In genomic region chr5:118532659-118533058, GRCm38 (mm10) we compare ENCODE assay signal across 14 mouse cellular contexts. TPM values are rescaled to one million over a fixed set of nuclear protein-coding genes. Genes with fewer than 3 reads are reported as not detected.
DNase-seq lines count a peak whose midpoint lies in the region; ATAC-seq lines count a peak whose summit lies in the region.
"Had no signal": no experiment of that assay in that cellular context is flagged by ENCODE, and none has a peak within 500 bp of the region (broad histone marks: within the 10 kb centered on the region; RNA-seq: fewer than 3 reads in every experiment).

No protein-coding gene starts in this region.

- no peaks in the 10 kb centered on the region for H3K9me3 ChIP-seq in forebrain, embryonic 12.5 days
- H3K9me3 ChIP-seq in forebrain, embryonic 13.5 days (replicated peaks), result no peaks in the 10 kb centered on the region
- H3K9me3 ChIP-seq in embryonic facial prominence, embryonic 13.5 days, result no peaks in the 10 kb centered on the region
- no peaks in the 10 kb centered on the region for H3K9me3 ChIP-seq in neural tube, embryonic 12.5 days
- no peaks in the 10 kb centered on the region for H3K9me3 ChIP-seq in midbrain, embryonic 13.5 days
- H3K9me3 ChIP-seq: heart, embryonic 10.5 days; hindbrain, embryonic 15.5 days; megakaryocyte, embryonic 14.5 days had no signal

- peaks cover 20% of the 10 kb centered on the region for H3K4me1 ChIP-seq in forebrain, embryonic 12.5 days
- H3K4me1 ChIP-seq in forebrain, embryonic 13.5 days, result peaks cover 11% of the 10 kb centered on the region
- peaks cover 59% of the 10 kb centered on the region for H3K4me1 ChIP-seq in embryonic facial prominence, embryonic 13.5 days
- peaks cover 28% of the 10 kb centered on the region for H3K4me1 ChIP-seq in neural tube, embryonic 12.5 days
- peaks cover 18% of the 10 kb centered on the region for H3K4me1 ChIP-seq in midbrain, embryonic 13.5 days (replicated peaks)
- H3K4me1 ChIP-seq: hindbrain, embryonic 15.5 days had no signal

- no peak overlapping the region for H3K4me3 ChIP-seq in forebrain, embryonic 12.5 days (replicated peaks)
- H3K4me3 ChIP-seq in forebrain, embryonic 13.5 days, result no peak overlapping the region
- H3K4me3 ChIP-seq in embryonic facial prominence, embryonic 13.5 days, result no peak overlapping the region
- H3K4me3 ChIP-seq in neural tube, embryonic 12.5 days, result no peak overlapping the region
- H3K4me3 ChIP-seq in midbrain, embryonic 13.5 days (replicated peaks), result no peak overlapping the region
- H3K4me3 ChIP-seq: hindbrain, embryonic 15.5 days; megakaryocyte, embryonic 14.5 days had no signal

- 51% methylated on average over 15 of the region's 15 CpGs for WGBS in forebrain, embryonic 12.5 days
- 52% methylated on average over 14 of the region's 15 CpGs for WGBS in forebrain, embryonic 13.5 days
- WGBS in embryonic facial prominence, embryonic 13.5 days, result 22% methylated on average over 15 of the region's 15 CpGs
- WGBS in neural tube, embryonic 12.5 days, result 45% methylated on average over 15 of the region's 15 CpGs
- WGBS in midbrain, embryonic 13.5 days, result 52% methylated on average over 12 of the region's 15 CpGs

- peak overlapping the region; percentile 11; the same call in 1 of the 2 replicates for H3K4me2 ChIP-seq in forebrain, embryonic 12.5 days
- H3K4me2 ChIP-seq in forebrain, embryonic 13.5 days, result no peak overlapping the region
- H3K4me2 ChIP-seq in embryonic facial prominence, embryonic 13.5 days, result peak overlapping the region; percentile 37; the same call in 1 of the 2 replicates
- peak overlapping the region; percentile 33; the same call in 1 of the 2 replicates for H3K4me2 ChIP-seq in neural tube, embryonic 12.5 days (replicated peaks)
- no peak overlapping the region for H3K4me2 ChIP-seq in midbrain, embryonic 13.5 days (replicated peaks)
- H3K4me2 ChIP-seq: hindbrain, embryonic 15.5 days had no signal

- peaks cover 4% of the 10 kb centered on the region for H3K27me3 ChIP-seq in forebrain, embryonic 12.5 days
- 0 out of 2 replicates have a peak, but pooled peaks cover 4% of the 10 kb centered on the region for H3K27me3 ChIP-seq in forebrain, embryonic 13.5 days
- no peaks in the 10 kb centered on the region for H3K27me3 ChIP-seq in embryonic facial prominence, embryonic 13.5 days
- no peaks in the 10 kb centered on the region for H3K27me3 ChIP-seq in neural tube, embryonic 12.5 days (replicated peaks)
- peaks cover 23% of the 10 kb centered on the region; the same call in 1 of the 2 replicates for H3K27me3 ChIP-seq in midbrain, embryonic 13.5 days

- no peak overlapping the region for H3K27ac ChIP-seq in forebrain, embryonic 12.5 days
- no peak overlapping the region for H3K27ac ChIP-seq in forebrain, embryonic 13.5 days
- peak overlapping the region; percentile 13; the same call in 1 of the 2 replicates for H3K27ac ChIP-seq in embryonic facial prominence, embryonic 13.5 days
- H3K27ac ChIP-seq in neural tube, embryonic 12.5 days, result no peak overlapping the region
- no peak overlapping the region for H3K27ac ChIP-seq in midbrain, embryonic 13.5 days
- H3K27ac ChIP-seq: heart, embryonic 10.5 days; hindbrain, embryonic 15.5 days had no signal

- no peaks in the 10 kb centered on the region for H3K36me3 ChIP-seq in forebrain, embryonic 12.5 days (replicated peaks)
- H3K36me3 ChIP-seq in forebrain, embryonic 13.5 days (ENCODE audit: poor library complexity, severe bottlenecking), result no peaks in the 10 kb centered on the region
- no peaks in the 10 kb centered on the region for H3K36me3 ChIP-seq in embryonic facial prominence, embryonic 13.5 days
- H3K36me3 ChIP-seq in neural tube, embryonic 12.5 days, result no peaks in the 10 kb centered on the region
- H3K36me3 ChIP-seq in midbrain, embryonic 13.5 days, result no peaks in the 10 kb centered on the region
- H3K36me3 ChIP-seq: heart, embryonic 10.5 days; hindbrain, embryonic 15.5 days had no signal

- no peak overlapping the region for H3K9ac ChIP-seq in forebrain, embryonic 12.5 days
- H3K9ac ChIP-seq in forebrain, embryonic 13.5 days, result no peak overlapping the region
- no peak overlapping the region for H3K9ac ChIP-seq in embryonic facial prominence, embryonic 13.5 days
- no peak overlapping the region for H3K9ac ChIP-seq in neural tube, embryonic 12.5 days
- no peak overlapping the region for H3K9ac ChIP-seq in midbrain, embryonic 13.5 days (replicated peaks)
- H3K9ac ChIP-seq: hindbrain, embryonic 15.5 days; liver, postnatal 0 days had no signal

- peak; percentile 35 to 45 for DNase-seq in layer of hippocampus, postnatal 36 days
- DNase-seq in kidney, postnatal 4 days, result no peak
- DNase-seq in B cell, adult 2 months, result no peak
- DNase-seq: kidney, postnatal 25 days; liver, postnatal 0 days; thymus, adult 18-20 months had no signal

- no peak for ATAC-seq in forebrain, embryonic 12.5 days (ENCODE audit: low FRiP score)
- no peak for ATAC-seq in forebrain, embryonic 13.5 days
- no peak for ATAC-seq in embryonic facial prominence, embryonic 13.5 days (ENCODE audit: insufficient number of reproducible peaks, insufficient read depth, low FRiP score, low TSS enrichment, low read depth)
- ATAC-seq in neural tube, embryonic 12.5 days (ENCODE audit: low FRiP score, low read depth), result no peak
- no peak for ATAC-seq in midbrain, embryonic 13.5 days
- ATAC-seq: liver, postnatal 0 days had no signal

RNA-seq across cellular contexts. Expression of gene Med13l, which starts 27.8 kb away (rescaled TPM):
- polyA plus RNA-seq in forebrain, embryonic 12.5 days (2016; fragmentation: Nextera tagmentation; extraction: Ambion mirVana), result 17.7 and 19.1 TPM in 2 replicates
- polyA plus RNA-seq in forebrain, embryonic 13.5 days (2015; fragmentation: Nextera tagmentation; extraction: Ambion mirVana), result 17.8 and 18.6 TPM in 2 replicates
- polyA plus RNA-seq in embryonic facial prominence, embryonic 13.5 days (2015; fragmentation: Nextera tagmentation; extraction: Ambion mirVana), result 16.6 and 19.4 TPM in 2 replicates
- 100 to 1,000 TPM; 103 to 127 TPM for total RNA-seq in layer of hippocampus, postnatal 36 days (2021)
- 14.8 and 15.6 TPM in 2 replicates for polyA plus RNA-seq in neural tube, embryonic 12.5 days (2016; fragmentation: Nextera tagmentation; extraction: Ambion mirVana)
- 16.8 and 16.9 TPM in 2 replicates for polyA plus RNA-seq in midbrain, embryonic 13.5 days (2015; fragmentation: Nextera tagmentation; extraction: Ambion mirVana)

Comparison
In these comparisons a context has a peak if more than half of its experiments do, and no peak if none do; other contexts are left out.
1. H3K4me2 ChIP-seq: peak in forebrain, embryonic 12.5 days (single experiment), embryonic facial prominence, embryonic 13.5 days (single experiment) and neural tube, embryonic 12.5 days (single experiment); none in forebrain, embryonic 13.5 days (single experiment) and midbrain, embryonic 13.5 days (single experiment).
2. DNase-seq: peak in layer of hippocampus, postnatal 36 days (2 of 2); none in kidney, postnatal 4 days (0 of 2) and B cell, adult 2 months (0 of 2).